Mouse (Mus musculus) stomach, embryonic 14.5 days (tissue): ENCODE measurements at regions not wholly inside any gene's neighbourhood (a gene's known extent, or its start where the extent isn't known, plus 50 kb on each side); places are given as distances from the start of the nearest gene placed in this dataset.

Experiments
- ATAC-seq: fragments of 200-750 bp; cut with Nextera tagmentation; 2 replicates; pipeline ENCODE4 v1.8.0; 2017; ENCODE audit warnings: low read depth, moderate TSS enrichment; ENCODE audit not compliant: insufficient number of reproducible peaks, insufficient read depth, low FRiP score
- H3K27ac ChIP-seq: fragments of 300-500 bp; sonication (generic); 2 replicates; pipeline ENCODE4 v1.5.1; 2014; ENCODE audit warnings: mild to moderate bottlenecking, low read length, moderate library complexity, mixed read lengths
- H3K27me3 ChIP-seq: fragments of 300-500 bp; sonication (generic); 2 replicates; pipeline ENCODE4 v1.6.1; 2014; ENCODE audit warnings: low read length, control low read depth, mixed read lengths; ENCODE audit not compliant: control insufficient read depth, insufficient read depth
- H3K36me3 ChIP-seq: fragments of 300-500 bp; sonication (generic); 2 replicates; pipeline ENCODE4 v1.6.1; 2014; ENCODE audit warnings: mild to moderate bottlenecking, control low read depth, low read length, moderate library complexity, mixed read lengths; ENCODE audit not compliant: control insufficient read depth, insufficient read depth
- H3K4me1 ChIP-seq: fragments of 300-500 bp; sonication (generic); 2 replicates; pipeline ENCODE4 v1.6.1; 2014; ENCODE audit warnings: low read length, control low read depth, mixed read lengths; ENCODE audit not compliant: control insufficient read depth, insufficient read depth
- H3K4me2 ChIP-seq: fragments of 300-500 bp; sonication (generic); replicated peaks from 2 replicates; pipeline ENCODE4 v1.6.1; 2014; ENCODE audit warnings: low read depth, low read length, control low read depth
- H3K4me3 ChIP-seq: fragments of 300-500 bp; sonication (generic); 2 replicates; pipeline ENCODE4 v1.5.1; 2014; ENCODE audit warnings: low read depth, low read length, control low read depth
- H3K9ac ChIP-seq: fragments of 300-500 bp; sonication (generic); replicated peaks from 2 replicates; pipeline ENCODE4 v1.6.1; 2014; ENCODE audit warnings: low read depth, mild to moderate bottlenecking, control low read depth, low read length, moderate library complexity, mixed read lengths
- H3K9me3 ChIP-seq: fragments of 300-500 bp; sonication (generic); 2 replicates; pipeline ENCODE4 v1.6.1; 2016; ENCODE audit warnings: low read depth, low read length, control low read depth; ENCODE audit not compliant: control insufficient read depth
- WGBS: fragments of 180-500 bp; shearing (Covaris S2); extraction: QIAGEN DNeasy Blood & Tissue Kit; methylation state at CpG from one replicate; pipeline ENCODE4 v1.1.7; 2014; 5-methylcytosine and 5-hydroxymethylcytosine counted together

GRCm38 (mm10) chr1:161607446-161607845, 113.0 kb downstream of the Tnfsf18 start:
- H3K9me3 ChIP-seq: no peaks in the 10 kb centered on the region
- no peaks in the 10 kb centered on the region for H3K27me3 ChIP-seq
- no peak overlapping the region for H3K27ac ChIP-seq
- WGBS: 82% methylated on average over 4 of the region's 4 CpGs
- no peak overlapping the region for H3K4me2 ChIP-seq
- H3K36me3 ChIP-seq: no peaks in the 10 kb centered on the region
- ATAC-seq: no peak
- H3K4me1 ChIP-seq: no peaks in the 10 kb centered on the region
- H3K9ac ChIP-seq: no peak overlapping the region
- H3K4me3 ChIP-seq: no peak overlapping the region

- H3K9me3 ChIP-seq: no peaks in the 10 kb centered on the region
- H3K27me3 ChIP-seq: no peaks in the 10 kb centered on the region
- H3K9ac ChIP-seq: no peak overlapping the region
- no peaks in the 10 kb centered on the region for H3K4me1 ChIP-seq
- ATAC-seq: no peak
- no peak overlapping the region for H3K27ac ChIP-seq
- 76% methylated on average over 3 of the region's 3 CpGs for WGBS
- no peak overlapping the region for H3K4me3 ChIP-seq
- H3K36me3 ChIP-seq: no peaks in the 10 kb centered on the region
- H3K4me2 ChIP-seq: no peak overlapping the region
Measured at GRCm38 (mm10) chr1:161602150-161602549, 107.7 kb downstream of the Tnfsf18 start.

GRCm38 (mm10) chr1:161601167-161601566, 106.7 kb downstream of the Tnfsf18 start:
- no peaks in the 10 kb centered on the region for H3K4me1 ChIP-seq
- no peak for ATAC-seq
- no peak overlapping the region for H3K4me2 ChIP-seq
- H3K27ac ChIP-seq: no peak overlapping the region
- H3K27me3 ChIP-seq: no peaks in the 10 kb centered on the region
- H3K9me3 ChIP-seq: no peaks in the 10 kb centered on the region
- H3K9ac ChIP-seq: no peak overlapping the region
- no peak overlapping the region for H3K4me3 ChIP-seq
- WGBS: 94% methylated on average over 2 of the region's 2 CpGs
- H3K36me3 ChIP-seq: no peaks in the 10 kb centered on the region

GRCm38 (mm10) chr1:161598167-161598566, 103.7 kb downstream of the Tnfsf18 start:
- Histone ChIP-seq H3K4me3 (no peak overlapping the region), H3K4me2 (no peak overlapping the region), H3K27me3 (no peaks in the 10 kb centered on the region), H3K9me3 (no peaks in the 10 kb centered on the region), H3K4me1 (no peaks in the 10 kb centered on the region), H3K36me3 (no peaks in the 10 kb centered on the region), H3K9ac (no peak overlapping the region), H3K27ac (no peak overlapping the region)
- 86% methylated on average over 3 of the region's 3 CpGs for WGBS
- ATAC-seq: no peak

- no peak overlapping the region for H3K4me3 ChIP-seq
- H3K4me2 ChIP-seq: no peak overlapping the region
- no peak overlapping the region for H3K9ac ChIP-seq
- H3K27me3 ChIP-seq: no peaks in the 10 kb centered on the region
- H3K4me1 ChIP-seq: peaks cover 6% of the 10 kb centered on the region; the same call in 1 of the 2 replicates
- ATAC-seq: no peak
- H3K27ac ChIP-seq: no peak overlapping the region
- WGBS: 70% methylated on average over 1 of the region's 1 CpGs
- H3K9me3 ChIP-seq: no peaks in the 10 kb centered on the region
- no peaks in the 10 kb centered on the region for H3K36me3 ChIP-seq
Measured at GRCm38 (mm10) chr1:161576530-161576929, 82.1 kb downstream of the Tnfsf18 start.

GRCm38 (mm10) chr1:161575939-161576338, 81.5 kb downstream of the Tnfsf18 start:
- ATAC-seq: peak; percentile 76; the same call in 1 of the 2 replicates
- Histone ChIP-seq H3K4me1 (peaks cover 6% of the 10 kb centered on the region; the same call in 1 of the 2 replicates), H3K9me3 (no peaks in the 10 kb centered on the region), H3K4me3 (no peak overlapping the region), H3K27ac (no peak overlapping the region), H3K9ac (no peak overlapping the region), H3K36me3 (no peaks in the 10 kb centered on the region), H3K4me2 (no peak overlapping the region), H3K27me3 (no peaks in the 10 kb centered on the region)
- 20% methylated on average over 7 of the region's 7 CpGs for WGBS

- H3K27ac ChIP-seq: no peak overlapping the region
- peaks cover 6% of the 10 kb centered on the region; the same call in 1 of the 2 replicates for H3K4me1 ChIP-seq
- no peaks in the 10 kb centered on the region for H3K36me3 ChIP-seq
- no peaks in the 10 kb centered on the region for H3K9me3 ChIP-seq
- H3K9ac ChIP-seq: no peak overlapping the region
- no peak overlapping the region for H3K4me2 ChIP-seq
- no peak for ATAC-seq
- 75% methylated on average over 5 of the region's 5 CpGs for WGBS
- no peaks in the 10 kb centered on the region for H3K27me3 ChIP-seq
- H3K4me3 ChIP-seq: no peak overlapping the region
Measured at GRCm38 (mm10) chr1:161575171-161575570, 80.7 kb downstream of the Tnfsf18 start.

GRCm38 (mm10) chr1:161570762-161571161, 76.3 kb downstream of the Tnfsf18 start:
- ATAC-seq: no peak
- no peak overlapping the region for H3K9ac ChIP-seq
- no peaks in the 10 kb centered on the region for H3K27me3 ChIP-seq
- WGBS: 55% methylated on average over 3 of the region's 3 CpGs
- H3K9me3 ChIP-seq: no peaks in the 10 kb centered on the region
- H3K4me2 ChIP-seq: no peak overlapping the region
- peaks cover 6% of the 10 kb centered on the region; the same call in 1 of the 2 replicates for H3K4me1 ChIP-seq
- no peaks in the 10 kb centered on the region for H3K36me3 ChIP-seq
- no peak overlapping the region for H3K27ac ChIP-seq
- H3K4me3 ChIP-seq: no peak overlapping the region

- Histone ChIP-seq H3K9ac (no peak overlapping the region), H3K4me2 (no peak overlapping the region), H3K36me3 (no peaks in the 10 kb centered on the region), H3K4me1 (no peaks in the 10 kb centered on the region), H3K27me3 (no peaks in the 10 kb centered on the region), H3K4me3 (no peak overlapping the region), H3K9me3 (no peaks in the 10 kb centered on the region), H3K27ac (no peak overlapping the region)
- no peak for ATAC-seq
Measured at GRCm38 (mm10) chr1:161567826-161568225, 73.4 kb downstream of the Tnfsf18 start.
